Mouse (Mus musculus) hindbrain, embryonic 11.5 days (tissue): ENCODE results near the gene Hipk4. TPM values are rescaled to one million over a fixed set of nuclear protein-coding genes. Genes with fewer than 3 reads are reported as not detected.

Experiments used
- ATAC-seq: fragments of 200-750 bp; cut with Nextera tagmentation; 2 replicates; pipeline ENCODE4 v1.8.0; 2017; ENCODE audit warnings: mild to moderate bottlenecking, moderate TSS enrichment, moderate library complexity; ENCODE audit not compliant: low FRiP score
- DNase-seq: peaks from one replicate; pipeline ENCODE4 v3.0.0-alpha.2; 2015; ENCODE audit warnings: low spot score
- H3K27ac ChIP-seq: fragments of 300-500 bp; sonication (generic); 2 replicates; pipeline ENCODE4 v1.5.1; 2014; ENCODE audit warnings: mild to moderate bottlenecking, low read depth, low read length
- H3K27me3 ChIP-seq: fragments of 300-500 bp; sonication (generic); 2 replicates; pipeline ENCODE4 v1.6.1; 2014; ENCODE audit warnings: mild to moderate bottlenecking, low read length, moderate library complexity, mixed read lengths; ENCODE audit not compliant: control insufficient read depth, insufficient read depth
- H3K36me3 ChIP-seq: fragments of 300-500 bp; sonication (generic); 2 replicates; pipeline ENCODE4 v1.6.1; 2014; ENCODE audit warnings: mild to moderate bottlenecking, low read length, moderate library complexity, mixed read lengths; ENCODE audit not compliant: control insufficient read depth, insufficient read depth
- H3K4me1 ChIP-seq: fragments of 300-500 bp; sonication (generic); replicated peaks from 2 replicates; pipeline ENCODE4 v1.6.1; 2014; ENCODE audit warnings: low read length, mixed read lengths; ENCODE audit not compliant: control insufficient read depth, insufficient read depth
- H3K4me2 ChIP-seq: fragments of 300-500 bp; sonication (generic); replicated peaks from 2 replicates; pipeline ENCODE4 v1.6.1; 2014; ENCODE audit warnings: mild to moderate bottlenecking, low read depth, low read length
- H3K4me3 ChIP-seq: fragments of 300-500 bp; sonication (generic); 2 replicates; pipeline ENCODE4 v1.5.1; 2014; ENCODE audit warnings: low read depth, low read length
- H3K9ac ChIP-seq: fragments of 300-500 bp; sonication (generic); 2 replicates; pipeline ENCODE4 v1.6.1; 2014; ENCODE audit warnings: low read depth, low read length
- H3K9me3 ChIP-seq: fragments of 300-500 bp; sonication (generic); 2 replicates; pipeline ENCODE4 v1.6.1; 2016; ENCODE audit warnings: low read length; ENCODE audit not compliant: control insufficient read depth
- WGBS: fragments of 180-500 bp; shearing (Covaris S2); extraction: QIAGEN DNeasy Blood & Tissue Kit; methylation state at CpG from one replicate; pipeline ENCODE4 v1.1.7; 2014; 5-methylcytosine and 5-hydroxymethylcytosine counted together
- polyA plus RNA-seq: library from polyadenylated mRNA; unstranded; fragments of >200 nt; fragmentation: Nextera tagmentation; extraction: Ambion mirVana; gene quantifications from 2 replicates; pipeline ENCODE4 v1.2.1, GENCODE M21; 2014

Gene Hipk4
- 0.21 and 0.96 TPM in 2 replicates for polyA plus RNA-seq

DNA sequence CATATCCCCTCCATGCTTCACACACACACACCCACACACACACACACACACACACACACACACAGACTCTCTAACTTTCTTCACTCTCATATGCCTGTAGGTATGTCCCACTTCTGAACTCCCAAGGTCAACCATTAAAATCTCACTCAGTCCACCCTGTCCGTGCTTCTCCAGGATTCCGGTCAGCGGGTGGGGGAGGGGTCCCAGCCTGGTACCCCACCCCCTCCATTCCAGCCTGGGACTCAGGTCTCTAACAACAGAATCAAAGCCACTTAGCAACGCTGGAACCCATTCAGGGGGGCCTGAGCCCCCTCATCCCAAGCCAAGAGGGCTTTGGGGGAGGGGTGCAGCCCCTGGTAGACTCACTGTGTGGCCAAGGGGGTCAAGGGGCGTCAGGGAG, at the start of gene Hipk4:
Gene Hipk4 (plus strand): TSS at position 301 of the 400 bp plus-strand sequence.
- ATAC-seq (no peak), DNase-seq (no peak)
- 66% methylated on average over 5 of the region's 5 CpGs for WGBS
- no peak within 1 kb of the TSS for H3K27ac ChIP-seq
- no peaks in the 10 kb centered on the region for H3K36me3 ChIP-seq
- no peak within 1 kb of the TSS for H3K4me3 ChIP-seq
- no peaks in the 10 kb centered on the region for H3K4me1 ChIP-seq
- no peaks in the 10 kb centered on the region for H3K9me3 ChIP-seq
- no peak within 1 kb of the TSS for H3K4me2 ChIP-seq
- no peak within 1 kb of the TSS for H3K9ac ChIP-seq
- H3K27me3 ChIP-seq = no peaks in the 10 kb centered on the region

DNA sequence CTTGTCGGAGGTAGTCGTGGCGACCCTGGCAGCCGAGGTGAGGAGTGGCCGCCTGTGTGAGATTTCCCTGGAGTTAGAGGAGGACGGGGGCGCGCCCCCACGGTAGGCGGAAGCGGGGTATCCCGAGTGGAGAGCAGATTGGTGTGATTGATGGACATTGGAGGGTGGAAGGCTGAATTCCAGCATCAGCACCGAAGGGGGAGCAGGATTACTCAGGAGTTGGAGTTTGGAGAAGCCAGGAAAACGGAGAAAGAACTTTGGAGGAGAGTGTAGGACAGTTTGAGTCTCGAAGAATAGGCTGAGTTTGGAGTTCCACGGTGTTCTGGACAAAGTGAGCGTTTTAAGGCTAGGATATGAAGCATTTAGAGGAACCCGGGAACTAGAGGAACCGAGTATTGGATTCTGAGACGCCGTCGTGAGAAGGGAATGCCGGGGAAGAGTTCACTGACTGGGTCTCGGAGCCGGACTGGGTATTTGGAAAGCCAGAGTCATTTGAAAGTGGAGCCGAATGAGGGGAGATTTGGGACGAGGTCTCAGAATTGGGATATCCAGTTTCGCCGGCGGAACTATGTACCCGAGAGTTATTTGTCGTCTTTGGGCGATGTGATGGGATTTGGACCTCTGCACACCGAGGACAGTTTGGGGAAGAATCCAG, 49.1 kb upstream of the Hipk4 start:
- no peak for DNase-seq
- ATAC-seq = no peak

DNA sequence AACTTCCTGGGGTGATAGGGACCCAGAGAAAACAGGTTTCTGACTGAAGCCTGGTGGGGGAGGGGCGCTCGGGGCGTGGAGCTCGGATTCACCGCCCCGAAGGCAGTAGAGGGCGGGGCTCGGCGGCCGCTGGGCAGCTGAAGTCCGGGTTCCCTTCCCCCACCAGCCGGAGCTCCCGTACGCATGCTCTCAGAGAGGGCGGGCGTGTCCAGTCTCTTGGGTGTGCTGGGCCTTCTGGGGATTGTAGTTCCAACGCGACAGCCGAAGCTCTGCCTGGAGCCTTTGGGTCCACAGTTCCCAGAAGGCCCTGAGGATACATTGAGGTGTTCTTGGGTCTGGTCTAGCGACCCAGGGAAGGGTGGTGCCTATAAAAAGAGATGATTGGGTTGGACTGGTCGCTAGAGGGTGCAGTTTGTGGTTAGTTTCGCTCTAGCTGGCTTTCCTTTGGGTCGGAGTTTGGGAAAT, 48.5 kb upstream of the Hipk4 start:
- peak; percentile 91 for ATAC-seq
- under 1% methylated on average over 23 of the region's 23 CpGs for WGBS
- Histone ChIP-seq H3K9ac (peak overlapping the region; percentile 64; the same call in 1 of the 2 replicates), H3K4me1 (peaks cover 2% of the 10 kb centered on the region; the same call in 1 of the 2 replicates), H3K9me3 (no peaks in the 10 kb centered on the region), H3K36me3 (no peaks in the 10 kb centered on the region), H3K27me3 (no peaks in the 10 kb centered on the region), H3K27ac (peak overlapping the region; percentile 88), H3K4me3 (peak overlapping the region; percentile 74), H3K4me2 (peak overlapping the region; percentile 78)
- DNase-seq = peak; percentile 98

More for the DNA sequence above, 49.1 kb upstream of the Hipk4 start:
- Histone ChIP-seq H3K9ac (peak overlapping the region; percentile 64), H3K4me1 (peaks cover 2% of the 10 kb centered on the region; the same call in 1 of the 2 replicates), H3K4me3 (peak overlapping the region; percentile 74), H3K27me3 (no peaks in the 10 kb centered on the region), H3K4me2 (peak overlapping the region; percentile 78), H3K27ac (peak overlapping the region; percentile 88), H3K9me3 (no peaks in the 10 kb centered on the region), H3K36me3 (no peaks in the 10 kb centered on the region)
- WGBS = under 1% methylated on average over 34 of the region's 34 CpGs

DNA sequence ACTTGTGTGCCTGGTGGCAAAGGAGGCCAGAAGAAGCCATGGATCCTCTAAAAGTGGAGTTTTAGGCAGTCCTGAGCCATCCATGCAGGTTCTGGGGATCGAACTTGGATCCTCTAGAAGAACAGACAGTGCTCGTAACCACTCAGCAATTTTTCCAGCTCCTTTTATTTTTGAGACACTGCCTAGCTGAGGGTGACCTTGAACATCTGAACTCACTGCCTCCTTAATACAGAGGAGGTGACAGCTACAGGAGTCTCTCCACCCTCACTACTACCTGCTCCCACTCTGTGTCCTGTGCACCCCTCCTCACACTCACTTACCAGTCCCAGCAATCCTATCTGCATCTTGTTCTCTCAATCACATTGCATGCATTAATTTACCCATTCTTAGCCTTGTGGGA, 47.5 kb upstream of the Hipk4 start:
- peaks cover 2% of the 10 kb centered on the region; the same call in 1 of the 2 replicates for H3K4me1 ChIP-seq
- WGBS = 90% methylated on average over 2 of the region's 2 CpGs
- H3K36me3 ChIP-seq = no peaks in the 10 kb centered on the region
- no peak overlapping the region for H3K4me3 ChIP-seq
- H3K9me3 ChIP-seq = no peaks in the 10 kb centered on the region
- H3K27me3 ChIP-seq = no peaks in the 10 kb centered on the region
- no peak for DNase-seq
- ATAC-seq = no peak
- no peak overlapping the region for H3K27ac ChIP-seq
- no peak overlapping the region for H3K4me2 ChIP-seq
- H3K9ac ChIP-seq = no peak overlapping the region

DNA sequence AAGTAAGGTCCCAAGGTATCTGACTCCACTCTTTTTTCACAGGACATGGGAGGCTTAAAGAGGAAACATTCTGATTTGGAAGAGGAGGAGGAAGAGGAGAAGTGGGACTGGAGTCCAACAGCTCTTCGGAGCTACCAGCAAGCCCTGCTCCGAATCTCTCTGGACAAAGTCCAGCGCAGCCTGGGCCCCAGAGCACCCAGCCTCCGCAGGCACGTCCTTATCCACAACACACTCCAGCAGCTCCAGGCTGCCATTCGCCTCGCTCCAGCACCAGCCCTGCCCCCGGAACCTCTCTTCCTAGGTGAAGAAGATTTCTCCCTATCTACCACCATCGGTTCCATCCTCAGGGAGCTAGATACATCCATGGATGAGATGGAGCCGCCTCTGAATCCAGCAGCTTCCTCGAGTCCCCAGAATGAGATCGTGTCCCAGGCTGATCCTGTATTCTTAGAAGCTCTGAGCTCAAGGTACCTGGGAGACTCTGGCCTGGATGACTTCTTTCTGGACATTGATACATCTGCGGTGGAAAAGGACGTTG, 46.9 kb upstream of the Hipk4 start:
- Histone ChIP-seq H3K4me2 (no peak overlapping the region), H3K27me3 (no peaks in the 10 kb centered on the region), H3K4me3 (no peak overlapping the region), H3K4me1 (peaks cover 2% of the 10 kb centered on the region; the same call in 1 of the 2 replicates), H3K27ac (no peak overlapping the region), H3K36me3 (no peaks in the 10 kb centered on the region), H3K9me3 (no peaks in the 10 kb centered on the region), H3K9ac (no peak overlapping the region)
- ATAC-seq (no peak), DNase-seq (no peak)
- WGBS = 93% methylated on average over 14 of the region's 14 CpGs

DNA sequence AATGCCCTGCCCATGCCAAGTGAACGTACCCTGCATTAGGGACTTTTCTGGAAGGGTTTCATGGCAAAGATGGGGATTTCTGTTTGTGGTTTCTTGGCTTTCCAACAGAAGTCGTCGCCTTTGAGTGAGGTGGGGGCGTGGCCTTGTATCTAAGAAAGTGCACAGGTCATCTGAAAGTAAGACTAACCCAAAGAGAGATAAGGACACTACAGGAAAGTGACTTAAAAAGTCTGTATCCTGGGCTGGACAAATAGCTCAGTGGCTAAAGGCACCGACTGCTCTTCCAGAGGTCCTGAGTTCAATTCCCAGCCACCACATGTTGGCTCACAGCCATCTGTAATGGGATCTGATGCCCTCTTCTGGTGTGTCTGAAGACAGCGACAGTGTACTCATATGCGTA, 44.5 kb upstream of the Hipk4 start:
- no peaks in the 10 kb centered on the region for H3K36me3 ChIP-seq
- no peaks in the 10 kb centered on the region for H3K9me3 ChIP-seq
- H3K27ac ChIP-seq = no peak overlapping the region
- no peak overlapping the region for H3K4me3 ChIP-seq
- H3K4me1 ChIP-seq = no peaks in the 10 kb centered on the region
- DNase-seq (no peak), ATAC-seq (no peak)
- H3K27me3 ChIP-seq = no peaks in the 10 kb centered on the region
- H3K9ac ChIP-seq = no peak overlapping the region
- WGBS = 78% methylated on average over 7 of the region's 7 CpGs
- no peak overlapping the region for H3K4me2 ChIP-seq

DNA sequence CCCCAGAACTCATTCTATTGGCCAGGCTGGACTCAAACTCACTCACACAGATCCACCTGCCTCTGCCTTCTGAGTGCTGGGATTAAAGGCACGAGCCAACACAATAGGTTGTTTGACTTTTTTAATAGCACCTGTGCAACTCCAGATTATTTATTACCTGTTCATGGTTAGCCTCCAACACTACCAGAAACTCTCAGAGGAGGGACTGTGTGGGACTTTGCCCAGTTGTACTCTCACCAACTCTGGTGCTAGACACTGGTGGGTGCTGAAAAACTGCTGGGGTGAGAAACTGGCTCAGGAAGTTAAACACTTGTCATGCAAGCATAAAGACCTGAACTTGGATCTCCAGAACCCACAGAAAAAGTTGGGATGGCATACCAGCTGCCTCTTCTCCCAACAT, 43.3 kb upstream of the Hipk4 start:
- no peak for ATAC-seq
- Histone ChIP-seq H3K4me3 (no peak overlapping the region), H3K9me3 (no peaks in the 10 kb centered on the region), H3K4me1 (no peaks in the 10 kb centered on the region), H3K36me3 (no peaks in the 10 kb centered on the region), H3K9ac (no peak overlapping the region), H3K27ac (no peak overlapping the region), H3K4me2 (no peak overlapping the region), H3K27me3 (no peaks in the 10 kb centered on the region)
- DNase-seq = no peak
- 79% methylated on average over 1 of the region's 1 CpGs for WGBS

DNA sequence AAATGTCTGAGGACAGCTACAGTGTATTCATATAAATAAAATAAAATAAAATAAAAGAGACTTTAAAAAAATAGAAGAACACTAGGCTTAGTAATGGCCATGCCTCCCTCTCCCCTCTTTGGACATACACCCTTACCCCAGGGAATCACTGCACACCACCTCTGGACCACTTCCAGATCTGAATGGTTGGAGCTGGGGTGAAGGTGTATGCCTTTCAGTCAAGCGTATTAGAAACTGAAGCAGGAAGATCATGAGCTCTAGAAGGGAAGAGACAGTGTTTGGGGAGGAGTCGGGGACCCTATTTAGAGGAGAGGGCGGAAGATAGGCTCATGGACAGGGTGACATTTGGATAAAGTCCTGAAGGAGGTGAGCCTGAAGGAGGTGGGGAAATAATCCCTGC, 42.6 kb upstream of the Hipk4 start:
- H3K27ac ChIP-seq = no peak overlapping the region
- H3K9ac ChIP-seq = no peak overlapping the region
- no peak for ATAC-seq
- no peak for DNase-seq
- no peak overlapping the region for H3K4me3 ChIP-seq
- H3K4me1 ChIP-seq = no peaks in the 10 kb centered on the region
- H3K4me2 ChIP-seq = no peak overlapping the region
- H3K9me3 ChIP-seq = no peaks in the 10 kb centered on the region
- no peaks in the 10 kb centered on the region for H3K36me3 ChIP-seq
- WGBS = 71% methylated on average over 3 of the region's 3 CpGs
- H3K27me3 ChIP-seq = no peaks in the 10 kb centered on the region
